Mouse (Mus musculus) forelimb bud, embryonic 11.5 days (tissue): ENCODE results near the gene Cdiptos.

Source experiments
- DNase-seq: peaks from one replicate; pipeline ENCODE4 v3.0.0-alpha.2; 2012; ENCODE audit warnings: low read depth, low spot score

Cdiptos gene

DNA sequence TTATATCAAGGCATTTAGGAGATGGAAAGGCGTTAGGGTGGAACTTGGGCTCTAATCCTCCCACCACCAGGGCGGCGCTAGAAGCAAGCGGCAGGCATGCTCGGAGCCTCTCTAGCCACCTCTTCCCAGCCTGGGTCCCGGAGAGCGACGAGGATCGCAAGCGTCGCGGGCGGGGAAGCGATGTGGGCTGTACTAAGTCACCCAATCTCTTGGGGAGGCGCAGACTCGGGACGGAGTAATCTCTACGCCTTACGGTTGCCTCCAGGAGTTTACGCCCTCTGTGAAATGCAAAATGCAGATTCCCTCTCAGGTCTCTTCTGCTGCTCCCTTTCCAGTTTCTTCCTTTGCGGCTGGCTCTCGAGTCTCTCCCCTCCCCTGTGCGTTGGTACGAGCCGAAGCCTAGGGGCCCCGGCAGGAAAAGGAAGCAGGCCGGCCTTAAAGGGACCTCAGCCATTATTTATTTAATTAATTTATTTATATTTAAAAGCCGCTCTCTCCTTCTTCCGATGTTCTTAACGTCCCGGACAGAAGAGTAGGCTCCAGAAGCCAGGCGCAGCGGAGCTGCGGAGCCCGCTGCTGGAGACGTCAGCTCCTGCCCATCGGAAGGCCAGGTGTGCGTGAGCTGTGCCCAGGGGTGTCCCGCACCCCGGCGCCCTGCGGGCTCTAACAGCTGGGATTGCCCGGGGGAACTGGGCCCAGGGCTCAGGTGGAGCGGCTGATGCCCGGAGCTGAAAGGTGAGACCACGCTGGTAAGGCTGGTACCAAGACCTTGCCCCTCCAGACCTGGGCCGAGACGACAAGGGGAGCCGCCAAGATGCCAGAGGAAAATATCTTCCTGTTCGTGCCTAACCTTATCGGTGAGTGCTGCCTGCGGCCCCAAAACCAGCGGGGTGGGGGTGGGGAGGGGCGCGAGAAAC, at the start of gene Cdiptos:
Gene Cdiptos, minus strand, starts transcription at position 149 of the 917 bp plus-strand sequence.
- peak; percentile 96 for DNase-seq

DNA sequence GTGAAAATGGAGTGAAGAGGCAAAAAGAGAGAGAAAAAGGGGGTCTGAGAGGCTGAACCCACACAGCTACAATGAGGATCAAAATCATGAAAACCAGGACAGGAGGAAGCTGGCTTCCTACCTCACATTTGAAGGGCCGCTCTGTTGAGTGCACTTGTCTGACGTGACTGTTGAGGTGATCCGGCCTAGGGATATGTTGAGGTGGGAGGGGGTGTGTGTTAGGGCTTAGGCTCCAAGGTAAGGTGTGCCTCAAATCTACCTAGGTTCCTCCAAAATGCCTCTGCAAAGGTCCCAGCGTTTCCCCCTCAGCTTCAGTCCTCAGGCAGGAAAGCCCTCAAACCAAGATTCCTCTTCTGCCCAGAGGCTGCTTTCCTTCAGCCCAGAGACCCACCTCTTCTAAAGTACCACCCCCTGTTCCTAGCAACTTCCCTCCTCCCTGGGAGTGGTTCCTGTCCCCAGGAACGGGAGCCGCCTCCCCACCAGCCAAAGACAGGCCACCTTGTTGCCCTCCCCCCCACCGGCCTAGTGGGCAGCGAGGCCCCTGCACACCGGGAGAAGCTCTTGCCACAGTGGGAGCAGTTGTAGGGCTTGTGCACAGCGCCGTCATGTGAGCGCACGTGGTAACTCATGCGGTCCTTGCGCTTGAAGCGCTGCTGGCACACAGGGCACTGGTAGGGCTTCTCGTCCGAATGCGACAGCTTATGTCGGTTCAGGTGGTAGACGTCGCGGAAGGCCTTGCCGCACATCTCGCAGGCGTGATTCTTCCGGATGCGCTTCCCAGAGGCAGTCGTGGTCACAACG, 49.1 kb upstream of the Cdiptos start:
- peak; percentile 78 for DNase-seq

DNA sequence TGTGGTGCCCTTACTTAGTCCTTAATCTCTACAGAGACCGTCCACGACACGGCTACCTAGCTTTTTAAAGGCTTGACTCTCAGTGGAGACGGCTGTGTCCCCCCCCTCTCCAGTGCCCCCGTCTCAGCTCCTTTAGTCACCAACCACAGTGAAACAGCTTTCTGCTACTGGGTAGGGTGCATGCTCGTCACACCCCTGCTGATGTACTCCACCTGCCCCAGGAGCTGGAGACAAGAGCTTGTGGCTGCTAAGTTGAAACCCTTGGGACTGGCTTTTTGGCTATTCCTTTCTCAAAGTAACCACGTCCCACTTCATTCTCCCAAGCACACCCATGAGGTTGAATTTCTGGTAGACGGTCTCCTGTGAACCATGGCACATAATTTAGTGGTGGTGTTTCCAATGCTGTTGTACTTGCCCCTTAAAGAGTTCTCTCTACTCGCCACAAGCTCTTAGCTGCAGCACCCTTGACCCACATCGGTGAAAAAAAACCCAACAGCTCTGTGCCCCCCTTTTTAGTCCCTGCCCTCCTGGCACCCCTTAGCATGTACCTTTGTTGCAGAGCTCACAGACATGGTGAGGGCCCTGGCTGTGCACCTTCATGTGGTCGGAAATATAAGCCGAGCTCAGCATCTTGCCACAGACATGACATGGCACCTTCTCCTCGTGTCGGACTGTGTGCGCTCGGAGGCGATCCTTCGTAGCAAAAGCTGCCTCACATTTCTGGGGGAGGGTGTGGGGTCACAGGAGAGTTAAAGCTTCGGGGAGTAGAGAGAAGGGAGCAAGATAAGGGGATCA, 48.2 kb upstream of the Cdiptos start:
- DNase-seq = no peak

DNA sequence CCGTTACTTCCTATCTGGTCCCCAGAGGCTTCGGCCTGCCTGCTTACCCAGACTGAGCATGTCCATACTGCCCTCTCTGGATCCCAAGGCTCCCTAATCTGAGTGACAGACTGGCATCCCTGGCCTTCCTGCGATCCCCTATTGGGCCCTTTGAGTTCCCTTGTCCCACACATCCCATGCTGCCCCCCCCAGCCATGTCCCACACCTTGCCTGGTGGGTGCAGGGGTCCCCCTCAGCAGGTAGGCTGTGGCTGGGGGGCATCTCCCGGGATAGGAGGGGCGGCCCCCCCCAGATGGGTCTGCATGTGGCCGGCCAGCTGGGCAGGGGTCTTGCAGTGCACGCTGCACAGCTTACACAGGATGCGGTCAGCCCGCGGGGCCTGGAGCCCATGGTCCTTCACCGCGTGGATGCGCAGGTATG, 47.4 kb upstream of the Cdiptos start:
- no peak for DNase-seq

DNA sequence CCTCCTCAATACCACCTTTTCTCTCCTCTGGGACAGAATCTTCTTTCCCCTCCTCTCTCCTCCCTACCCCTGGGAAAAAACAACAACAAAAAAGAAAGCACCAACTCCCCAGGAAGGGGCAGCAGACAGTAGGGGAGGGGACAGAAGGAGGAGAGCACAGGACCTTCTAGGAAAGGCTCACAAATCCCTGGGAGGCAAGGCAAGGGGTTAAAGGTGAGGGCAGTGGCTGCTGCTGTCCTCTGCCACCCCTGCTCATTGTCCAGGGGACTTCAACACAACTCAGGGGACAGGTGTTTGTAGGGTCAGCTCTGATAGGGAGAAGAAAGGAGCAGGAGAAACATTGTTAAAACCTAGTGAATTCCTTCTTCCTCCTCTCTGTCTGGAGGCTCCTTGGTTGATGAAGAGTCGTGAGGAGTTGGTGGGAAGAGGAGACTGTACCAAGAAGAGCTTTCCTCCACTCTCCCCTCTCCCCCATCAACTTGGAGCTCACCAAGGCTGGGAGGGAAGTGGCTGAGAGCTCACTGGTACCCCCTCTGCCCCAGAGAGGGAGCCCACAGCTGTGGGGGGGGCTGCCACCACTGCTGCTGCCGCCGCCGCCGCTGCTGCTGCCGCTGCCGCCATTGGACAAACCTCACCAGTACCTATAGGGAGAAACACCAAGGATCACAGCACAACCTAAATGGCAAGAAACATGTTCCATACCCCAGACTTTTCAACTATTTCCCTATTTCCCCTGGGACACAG, 46.8 kb upstream of the Cdiptos start:
- DNase-seq = no peak

DNA sequence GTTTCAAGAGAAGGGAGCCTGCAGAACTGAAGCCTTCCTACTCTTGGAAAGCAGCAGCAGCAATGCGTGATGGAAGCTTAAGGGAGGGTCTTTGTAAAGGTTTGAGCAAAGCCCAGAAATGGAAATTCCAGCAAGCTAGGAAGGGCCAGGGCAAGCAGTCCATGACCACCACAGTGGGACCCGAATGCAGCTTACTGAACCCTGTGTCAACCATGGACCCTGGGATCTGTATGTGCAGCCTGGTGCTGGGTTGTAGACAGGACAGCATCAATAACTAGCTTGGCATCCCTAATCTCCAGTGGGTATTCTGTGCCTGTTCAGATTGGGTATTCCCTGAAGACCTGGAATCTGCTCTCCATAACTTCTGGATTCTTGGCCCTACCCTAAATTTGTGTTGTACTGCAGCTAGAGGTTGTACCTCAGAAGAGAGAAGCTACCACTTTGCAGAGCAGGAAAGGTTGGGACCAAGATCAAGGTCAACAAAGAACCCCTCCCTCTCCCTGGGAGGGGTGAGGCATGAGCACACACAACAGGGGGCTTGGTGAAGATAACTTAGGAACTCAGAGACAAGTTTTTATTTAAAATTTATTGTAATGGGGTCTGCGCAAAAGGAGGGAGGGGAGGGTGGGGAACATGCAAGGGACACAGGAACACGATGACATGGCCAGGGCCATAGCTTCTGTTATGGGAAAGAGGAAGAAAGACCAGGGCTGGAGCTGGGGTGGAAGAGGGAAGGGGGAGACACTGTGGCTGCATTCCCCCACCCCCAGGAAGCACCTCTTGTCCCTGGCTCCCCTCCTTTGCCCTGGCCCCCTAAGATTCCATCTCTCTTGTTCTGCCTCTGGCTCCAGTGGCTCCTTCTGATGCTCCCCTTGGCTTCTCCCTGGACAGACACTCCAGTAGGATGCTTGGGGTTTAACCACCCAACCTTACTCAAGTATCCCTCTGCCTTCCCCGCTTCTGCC, 45.9 kb upstream of the Cdiptos start:
- DNase-seq = peak; percentile 26

DNA sequence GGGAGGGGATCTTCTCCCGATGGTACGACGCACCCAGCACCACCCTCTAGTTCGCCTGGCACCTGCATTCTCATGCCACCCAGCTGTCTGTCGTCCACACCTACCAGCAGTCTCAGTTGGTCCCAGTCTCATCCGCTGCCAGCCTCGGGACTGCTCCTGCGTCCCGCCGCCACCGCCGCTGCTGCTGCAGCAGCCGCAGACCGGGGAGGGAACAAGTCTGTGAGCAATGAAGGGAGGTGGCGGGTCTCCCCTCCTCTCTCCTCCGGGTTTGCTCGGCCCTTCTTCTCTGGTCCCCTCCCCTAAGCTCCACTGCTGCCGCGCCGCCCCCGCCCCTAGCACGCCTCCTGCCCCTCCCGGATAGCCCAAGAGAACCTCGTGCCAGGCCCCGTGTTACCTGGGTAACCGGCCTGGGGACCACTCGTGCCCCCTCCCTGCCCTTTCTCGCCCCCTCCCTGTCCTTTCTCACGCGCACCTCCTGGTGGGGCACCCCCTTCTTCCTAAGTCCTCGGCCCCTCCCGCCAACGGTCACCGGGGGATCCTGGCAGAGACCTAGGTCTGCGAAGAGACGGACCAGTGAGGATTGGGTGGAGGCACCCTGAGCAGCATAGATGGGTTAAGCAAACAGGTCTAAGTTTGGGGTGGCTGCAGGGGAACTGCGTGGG, 45.1 kb upstream of the Cdiptos start, which contains the start of the genes Gm42742 and Prrt2:
Gene Gm42742, minus strand, starts transcription at position 197 of the 662 bp plus-strand sequence.
Gene Prrt2, minus strand, starts transcription at position 311 of the 662 bp plus-strand sequence.
- DNase-seq = peak; percentile 47

DNA sequence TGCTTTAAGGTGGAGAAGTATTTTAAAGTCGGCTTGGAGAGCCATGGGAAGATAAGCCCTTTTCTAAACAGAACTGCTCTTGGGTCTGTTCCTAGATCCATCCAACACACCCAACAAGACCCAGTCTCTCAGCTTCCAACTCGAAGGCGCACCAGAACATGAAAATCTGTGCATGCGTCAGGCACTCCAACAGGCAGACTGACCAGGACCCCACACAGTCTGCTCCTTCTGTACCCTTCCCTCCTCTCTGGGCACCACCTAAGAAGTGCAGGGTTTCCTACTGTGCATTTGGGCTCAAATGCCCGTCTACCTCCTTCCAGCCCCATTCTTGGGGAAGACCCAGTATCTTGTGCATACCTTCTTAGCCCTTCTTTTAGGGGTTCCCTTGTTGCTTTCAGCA, 44.6 kb upstream of the Cdiptos start:
- no peak for DNase-seq

DNA sequence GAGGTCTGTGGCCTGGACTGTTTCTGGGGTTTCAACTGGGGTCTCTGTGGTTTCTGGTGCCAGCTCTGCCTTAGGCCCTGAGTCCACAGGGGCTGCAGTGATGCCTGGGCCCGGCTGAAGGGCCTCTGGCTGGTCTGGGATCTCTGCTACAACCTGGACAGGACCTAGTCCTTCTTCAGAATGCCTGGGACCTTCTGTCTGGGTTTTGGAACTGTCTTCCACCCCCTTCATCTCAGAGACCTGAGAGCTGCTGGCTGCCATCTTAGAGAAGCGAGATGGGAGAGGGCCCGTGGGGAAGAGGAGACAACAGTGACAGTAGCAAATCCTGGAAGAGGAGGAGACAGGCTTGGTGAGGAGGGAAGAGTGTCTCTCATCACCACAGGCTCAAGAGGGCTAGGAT, 44.1 kb upstream of the Cdiptos start:
- DNase-seq = no peak

DNA sequence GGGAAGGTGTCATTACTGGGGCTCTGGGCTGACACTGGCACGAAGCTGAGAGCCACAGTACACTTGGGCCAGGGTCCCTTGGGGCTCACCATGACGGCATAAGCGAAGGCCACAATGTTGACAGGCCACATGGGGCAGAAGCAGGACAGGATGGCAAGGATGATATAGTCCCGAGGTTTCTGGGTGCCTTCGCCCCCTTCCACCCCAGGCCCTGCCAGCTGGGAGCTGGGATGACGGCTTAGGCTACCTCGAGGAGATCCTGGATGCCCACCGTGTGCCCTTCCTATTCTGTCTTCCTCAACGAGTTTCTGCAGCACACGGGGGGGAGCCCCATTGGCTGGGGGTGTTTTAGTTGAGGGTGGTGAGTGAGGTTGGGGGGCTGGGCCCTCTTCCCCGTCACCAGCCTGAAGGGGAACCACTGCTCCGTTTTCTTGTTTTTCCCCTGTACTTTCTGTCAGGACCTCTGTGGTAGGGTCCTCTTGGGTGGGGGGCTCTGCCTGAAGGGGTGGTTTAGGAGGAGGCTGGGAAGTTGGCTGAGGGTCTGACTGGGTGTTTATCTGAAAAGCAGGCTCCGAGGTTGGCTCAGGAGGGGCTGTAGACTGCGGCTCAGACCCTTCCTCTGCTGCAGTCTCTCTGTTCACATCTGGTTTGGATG, 43.5 kb upstream of the Cdiptos start:
- DNase-seq = no peak

DNA sequence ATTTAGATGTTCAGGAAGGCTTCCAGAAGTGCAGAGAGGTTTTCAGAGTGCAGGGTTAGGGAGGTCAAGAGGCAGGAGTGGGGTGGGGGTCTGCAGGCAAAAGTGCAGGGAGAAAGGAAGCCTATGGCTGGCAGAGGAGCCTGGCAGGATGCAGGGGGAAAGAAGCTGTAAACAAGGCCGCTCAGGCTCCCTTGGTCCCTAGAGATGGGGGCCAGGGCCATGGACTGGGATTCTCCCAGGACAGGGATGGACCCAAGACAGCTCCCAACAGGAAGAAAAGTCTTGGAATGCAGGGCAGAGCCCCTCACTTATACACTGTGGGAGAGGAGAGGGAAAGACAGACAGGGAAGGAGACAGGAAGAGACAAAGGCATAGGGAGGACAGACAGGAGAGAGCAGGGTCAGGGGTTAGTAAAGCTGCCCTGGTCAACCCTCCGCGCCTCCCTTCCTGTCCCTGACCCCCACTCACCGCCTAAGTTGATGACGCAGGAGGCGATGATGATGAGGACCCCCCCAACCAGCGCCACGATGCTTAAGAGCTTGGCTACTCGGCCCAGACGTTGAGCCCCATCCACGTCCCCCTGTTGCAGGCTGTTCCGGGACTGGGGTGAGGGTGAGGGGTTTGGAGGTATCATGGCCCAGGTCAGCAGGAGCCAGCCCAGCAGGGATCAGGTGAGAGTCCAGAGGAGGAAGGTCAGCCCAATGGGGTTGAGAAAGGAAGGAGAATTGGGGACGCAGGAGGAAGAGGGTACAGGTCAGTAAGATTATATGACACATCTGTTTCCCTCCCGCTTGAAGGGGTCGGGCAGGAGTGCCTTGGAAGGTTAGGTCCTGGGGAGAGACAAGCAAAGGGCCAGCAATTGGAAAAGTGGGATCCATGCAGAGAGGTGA, 42.8 kb upstream of the Cdiptos start:
- DNase-seq = no peak

DNA sequence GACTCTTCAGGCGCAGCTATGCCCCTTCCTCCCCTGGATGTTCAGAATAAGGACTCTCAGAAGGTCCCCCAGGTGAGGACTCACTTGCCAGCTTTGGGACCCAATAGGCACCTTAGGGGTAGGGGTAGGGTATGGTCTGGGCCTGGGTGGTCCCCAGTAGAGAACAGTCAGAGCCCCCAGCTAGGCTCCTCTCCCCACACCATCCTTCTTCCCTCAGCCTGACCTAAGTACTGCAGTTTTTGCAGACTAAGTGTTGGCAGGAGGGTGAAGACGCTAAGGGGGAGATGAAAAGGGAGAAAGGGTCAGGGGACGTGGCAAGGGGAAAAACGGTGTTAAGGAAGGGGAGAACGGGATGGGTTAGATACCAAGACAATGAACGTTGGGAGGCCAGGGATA, 42.0 kb upstream of the Cdiptos start:
- no peak for DNase-seq

DNA sequence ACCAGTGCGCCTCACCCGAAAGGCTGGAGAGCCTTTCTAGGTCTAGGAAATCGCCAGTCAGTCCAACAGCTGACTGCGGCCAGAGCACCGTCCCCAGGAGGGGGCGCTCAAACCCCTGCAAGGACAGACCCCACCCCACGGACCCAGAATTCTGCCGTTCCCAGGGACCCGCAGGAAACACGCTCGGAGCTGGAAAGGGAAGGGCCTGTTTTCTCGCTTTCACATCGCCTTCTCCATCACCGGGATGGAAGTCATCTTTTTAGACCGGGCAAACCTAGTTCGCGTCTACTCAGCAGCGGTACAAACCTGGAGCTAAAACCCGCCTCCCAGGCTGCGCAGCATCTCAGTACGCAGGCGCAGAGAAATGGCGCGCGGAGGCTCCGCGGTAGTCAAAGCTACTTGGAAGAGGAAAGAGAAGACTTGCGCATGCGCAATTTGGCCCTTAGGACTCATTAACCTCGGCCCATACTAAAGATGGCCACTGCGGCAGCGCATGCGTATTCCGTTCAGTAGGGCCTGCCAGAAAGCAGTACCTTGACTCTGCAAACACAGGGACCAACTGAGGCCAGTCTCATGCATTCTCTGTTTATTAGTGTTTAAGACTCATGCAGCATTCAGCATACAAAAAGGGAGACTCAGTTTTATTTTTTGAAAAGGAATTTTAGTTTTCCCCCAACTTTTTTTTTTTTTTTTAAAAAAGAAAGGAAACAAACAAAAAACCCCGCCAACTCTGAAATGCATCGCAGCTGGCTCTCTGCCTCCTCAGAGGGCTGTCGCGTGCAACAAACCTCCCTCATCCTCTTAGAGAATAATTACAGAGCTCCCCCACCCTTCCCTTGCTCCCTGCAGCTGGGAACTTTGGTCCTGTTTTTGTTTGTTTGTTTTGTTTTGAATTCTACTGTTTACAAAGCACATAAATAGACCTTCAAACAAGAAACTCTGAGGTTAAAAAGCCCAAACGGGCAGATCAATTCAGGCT, 41.4 kb upstream of the Cdiptos start, which contains the start of gene Pagr1a:
Gene Pagr1a, minus strand, starts transcription at position 382 of the 979 bp plus-strand sequence.
- DNase-seq = peak; percentile 100

DNA sequence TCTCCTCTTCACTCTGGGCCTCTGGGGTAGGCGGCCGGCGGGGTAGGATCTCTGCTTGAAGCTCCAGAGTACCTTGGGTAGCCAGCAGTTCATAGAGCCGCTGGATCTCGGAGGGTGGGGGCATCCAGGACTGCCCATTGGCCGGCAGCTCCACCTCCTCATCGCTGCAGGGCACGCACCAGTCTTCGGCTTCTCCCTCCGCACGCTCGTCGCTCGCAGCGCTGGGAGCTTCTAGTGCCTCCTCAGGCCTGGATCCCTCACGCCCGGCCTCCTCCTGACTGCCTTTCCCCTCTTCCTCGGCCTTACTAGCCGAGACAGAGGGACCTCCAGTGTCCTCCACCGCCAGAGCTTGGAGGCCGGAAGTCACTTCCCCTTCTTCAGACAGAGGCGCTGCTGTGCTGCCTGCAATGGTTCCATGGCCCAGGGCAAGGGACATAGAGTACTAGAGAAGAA, 40.6 kb upstream of the Cdiptos start:
- DNase-seq = no peak

DNA sequence TGATC, 40.4 kb upstream of the Cdiptos start, which contains the start of gene Pagr1b:
Gene Pagr1b, minus strand, starts transcription at position 4 of the 5 bp plus-strand sequence.
- no peak for DNase-seq

DNA sequence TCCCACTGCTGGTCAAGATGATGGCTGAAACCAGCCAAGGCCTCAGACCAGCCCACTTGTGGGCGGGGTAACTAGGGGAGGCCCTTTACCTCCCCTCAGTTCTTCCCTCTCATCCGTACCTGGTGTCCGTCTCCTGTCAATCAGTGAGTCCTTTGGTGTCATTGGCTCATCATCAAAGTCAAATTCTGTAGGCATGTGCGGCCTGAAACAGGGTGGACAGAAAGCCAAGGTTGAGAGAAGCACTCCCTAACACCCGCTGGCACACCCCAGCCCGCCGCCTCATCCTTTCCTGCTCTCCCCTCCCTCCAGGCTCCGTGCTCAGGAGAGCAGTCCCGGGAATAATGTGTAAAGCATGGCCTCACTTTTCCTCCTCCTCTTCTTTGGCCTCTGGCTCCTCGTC, 40.2 kb upstream of the Cdiptos start:
- DNase-seq = peak; percentile 19

DNA sequence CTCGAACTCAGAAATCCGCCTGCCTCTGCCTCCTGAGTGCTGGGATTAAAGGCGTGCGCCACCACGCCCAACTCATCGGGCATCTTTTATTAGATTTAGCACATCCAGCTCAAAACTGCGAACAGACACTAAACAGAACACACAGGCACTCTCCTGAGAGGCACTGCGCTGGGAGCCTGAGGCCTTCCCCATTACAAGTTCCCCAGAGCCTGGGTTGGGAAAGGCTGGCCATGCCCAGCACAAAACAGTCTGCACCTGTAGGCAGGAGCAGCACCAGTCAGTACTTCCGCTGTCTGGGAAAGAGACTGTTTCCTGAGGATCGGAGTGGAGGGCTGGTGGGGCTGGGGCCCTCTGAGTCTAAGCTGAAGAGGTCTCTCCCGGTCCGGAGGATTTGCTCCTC, 39.1 kb upstream of the Cdiptos start:
- DNase-seq = no peak
